Mouse (Mus musculus) gastrocnemius, postnatal 14 days (tissue): Measurements from ENCODE around the gene Thg1l. TPM values are rescaled to one million over a fixed set of nuclear protein-coding genes. Genes with fewer than 3 reads are reported as not detected.

ENCODE experiments used
- DNase-seq: peaks from one replicate; pipeline ENCODE4 v3.0.0; 2021; ENCODE audit warnings: mixed read lengths
- intact Hi-C: fragments of 180-260 bp; cut with DNase I; formaldehyde crosslinking; loops from one replicate; pipeline ENCODE4 v1.15.1; 2025; ENCODE audit warnings: low total_unique reads
- long read RNA-seq, 2 experiments: library from polyadenylated mRNA; stranded (forward); transcript quantifications; one replicate each; pipeline ENCODE4 v2.0.0; 2021
- total RNA-seq, 2 experiments: library from RNA; stranded (reverse); gene quantifications; 2 replicates each; pipeline ENCODE4 v1.2.3; 2021

Thg1l gene
- total RNA-seq: 1 to 10 TPM; 5.4 to 5.7 TPM
- long read RNA-seq, experiment 1: 0 reads
- long read RNA-seq, experiment 2, partial matches to known transcripts: 0 of 1 reads
- long read RNA-seq, experiment 2, other reads (novel, unspliced or antisense): 0 of 1 reads

GRCm38 (mm10) chr11:45955127-45955627, at the start of gene Thg1l:
TSS of gene Thg1l (minus strand) at chr11:45955494.
- intact Hi-C loops: no loop called here

DNA sequence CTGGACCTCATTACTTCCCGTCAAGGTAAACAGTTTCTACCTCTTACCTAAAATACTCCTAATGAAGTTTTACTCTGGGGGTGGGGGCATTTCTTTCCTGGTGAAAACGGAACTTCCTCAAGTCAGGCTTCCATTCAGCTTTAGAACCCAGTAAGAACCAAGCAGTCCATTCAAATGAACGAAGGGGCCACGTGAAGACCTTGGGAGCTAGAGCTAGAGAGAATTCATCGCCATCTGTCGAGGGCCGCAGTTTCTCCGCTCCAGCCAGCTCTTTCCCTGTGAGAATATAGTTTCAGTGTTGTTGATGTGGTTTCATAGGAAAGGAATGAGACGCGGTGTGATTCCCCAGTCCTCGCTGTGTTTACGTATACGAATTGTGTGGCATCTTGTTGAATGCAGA, 36.8 kb upstream of the Thg1l start:
- no peak for DNase-seq
- intact Hi-C loops: no loop called here

More at GRCm38 (mm10) chr11:45955127-45955627, at the start of gene Thg1l:
- DNase-seq: peak; percentile 89

DNA sequence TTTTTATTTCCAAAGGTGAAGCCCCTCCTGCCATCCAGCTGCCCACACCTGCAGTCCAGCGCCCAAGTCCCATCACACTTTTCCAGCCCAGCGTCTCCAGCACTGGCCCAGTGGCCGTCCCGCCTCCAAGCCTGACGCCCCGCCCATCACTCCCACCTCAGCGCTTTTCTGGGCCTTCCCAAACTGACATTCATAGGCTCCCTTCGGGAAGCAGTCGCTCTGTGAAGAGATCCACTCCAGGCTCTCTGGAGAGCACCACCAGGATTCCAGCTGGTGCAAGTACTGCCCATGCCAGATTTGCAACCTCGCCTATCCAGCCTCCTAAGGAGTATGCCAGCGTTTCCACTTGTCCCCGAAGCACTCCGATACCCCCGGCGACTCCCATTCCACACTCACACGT, 36.3 kb upstream of the Thg1l start:
- intact Hi-C loops: no loop called here
- peak; percentile 9 for DNase-seq

- intact Hi-C loops: no loop called here
- no peak for DNase-seq
Measured at GRCm38 (mm10) chr11:45980893-45981253, 25.6 kb upstream of the Thg1l start.

DNA sequence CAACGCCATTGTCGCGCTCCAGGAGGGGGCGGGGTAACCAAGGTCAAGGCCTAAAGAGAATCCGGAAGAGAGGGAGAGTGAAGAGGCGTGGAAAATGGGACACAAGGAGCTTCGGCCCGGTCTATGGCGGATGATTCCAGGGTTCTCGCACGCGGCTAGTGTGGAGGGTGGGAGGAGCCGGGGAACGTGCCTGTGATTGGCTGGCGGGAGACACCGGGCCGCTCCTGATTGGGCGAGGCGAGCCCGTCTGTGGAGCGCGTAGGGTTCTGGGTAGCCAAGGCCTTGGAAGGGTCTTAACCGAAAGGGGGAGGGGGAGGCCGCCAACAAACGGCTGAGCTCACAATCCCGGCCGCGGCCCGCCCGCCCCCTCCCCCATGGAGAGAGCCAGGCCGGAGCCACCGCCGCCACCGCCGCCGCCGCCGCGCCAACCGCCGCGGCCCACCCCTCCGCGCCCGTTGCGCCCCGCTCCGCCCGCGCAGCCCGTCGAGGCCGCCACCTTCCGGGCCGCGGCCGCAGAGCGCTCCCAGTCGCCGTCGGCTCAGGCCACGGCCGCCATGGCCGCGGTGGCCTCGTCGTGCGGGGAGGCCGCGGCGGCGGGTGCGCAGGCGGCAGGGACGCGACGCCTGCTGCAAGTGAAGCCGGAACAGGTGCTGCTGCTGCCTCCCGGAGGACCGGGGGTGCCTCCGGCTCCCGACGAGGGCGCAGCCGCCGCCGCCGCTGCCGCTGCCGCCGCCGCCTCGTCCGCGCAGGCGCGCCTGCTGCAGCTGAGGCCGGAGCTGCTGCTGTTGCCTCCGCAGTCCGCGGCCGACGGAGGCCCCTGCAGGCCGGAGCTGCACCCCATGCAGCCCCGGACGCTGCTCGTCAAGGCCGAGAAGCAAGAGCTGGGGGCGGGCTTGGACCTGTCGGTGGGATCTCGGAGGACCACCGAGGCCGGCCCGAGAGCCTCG, 24.9 kb upstream of the Thg1l start, which contains the start of gene Sox30:
Gene Sox30, plus strand, starts transcription at position 365 of the 947 bp plus-strand sequence.
- intact Hi-C loops: no loop called here
- peak; percentile 50 for DNase-seq

- intact Hi-C loops: no loop called here
- no peak for DNase-seq
Measured at GRCm38 (mm10) chr11:45976061-45976460, 20.8 kb upstream of the Thg1l start.

GRCm38 (mm10) chr11:45974466-45974865, 19.2 kb upstream of the Thg1l start:
- intact Hi-C loops: no loop called here

GRCm38 (mm10) chr11:45973635-45974034, 18.3 kb upstream of the Thg1l start:
- DNase-seq: no peak
- intact Hi-C loops: no loop called here

More at GRCm38 (mm10) chr11:45974466-45974865, 19.2 kb upstream of the Thg1l start:
- DNase-seq: no peak

- DNase-seq: no peak
- intact Hi-C loops: loop anchor here (10.0 kb wide), 1 partner anchor 166 kb away; no protein-coding TSS in a partner anchor
Measured at GRCm38 (mm10) chr11:45968466-45968865, 13.2 kb upstream of the Thg1l start.

- intact Hi-C loops: loop anchor here (10.0 kb wide), 1 partner anchor 168 kb away; no protein-coding TSS in a partner anchor
- no peak for DNase-seq
Measured at GRCm38 (mm10) chr11:45966896-45967295, 11.6 kb upstream of the Thg1l start.

- no peak for DNase-seq
- intact Hi-C loops: loop anchor here (5.0 to 10.0 kb wide), 2 partner anchors 175 to 242 kb away; no protein-coding TSS in a partner anchor
Measured at GRCm38 (mm10) chr11:45960003-45960402, 4.7 kb upstream of the Thg1l start.

DNA sequence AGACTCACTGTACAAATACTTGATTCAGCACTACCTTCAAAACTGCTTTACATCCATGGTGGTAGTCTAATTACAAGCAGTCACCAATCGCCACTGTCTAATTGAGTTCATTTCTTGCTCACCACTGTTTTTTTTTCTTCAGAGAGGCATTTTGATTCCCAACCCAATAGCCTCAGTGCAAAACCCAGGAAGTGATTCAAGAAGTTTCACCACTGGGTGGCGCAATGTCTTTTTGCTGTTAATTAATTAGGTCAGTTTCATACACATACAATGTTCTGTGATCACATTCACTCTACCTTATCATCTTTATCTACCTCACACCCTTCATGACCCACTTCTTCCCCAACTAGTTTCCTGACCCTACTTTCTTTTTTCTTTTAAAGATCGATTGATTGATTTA, 4.3 kb upstream of the Thg1l start:
- DNase-seq: no peak
- intact Hi-C loops: no loop called here

- intact Hi-C loops: loop anchor here (5.0 to 10.0 kb wide), 2 partner anchors 177 to 265 kb away; no protein-coding TSS in a partner anchor
Measured at GRCm38 (mm10) chr11:45947491-45947890, 7.8 kb downstream of the Thg1l start.

GRCm38 (mm10) chr11:45946796-45947195, 8.5 kb downstream of the Thg1l start:
- DNase-seq: no peak
- intact Hi-C loops: loop anchor here (5.0 to 10.0 kb wide), 2 partner anchors 178 to 266 kb away; no protein-coding TSS in a partner anchor

More at GRCm38 (mm10) chr11:45947491-45947890, 7.8 kb downstream of the Thg1l start:
- DNase-seq: no peak

DNA sequence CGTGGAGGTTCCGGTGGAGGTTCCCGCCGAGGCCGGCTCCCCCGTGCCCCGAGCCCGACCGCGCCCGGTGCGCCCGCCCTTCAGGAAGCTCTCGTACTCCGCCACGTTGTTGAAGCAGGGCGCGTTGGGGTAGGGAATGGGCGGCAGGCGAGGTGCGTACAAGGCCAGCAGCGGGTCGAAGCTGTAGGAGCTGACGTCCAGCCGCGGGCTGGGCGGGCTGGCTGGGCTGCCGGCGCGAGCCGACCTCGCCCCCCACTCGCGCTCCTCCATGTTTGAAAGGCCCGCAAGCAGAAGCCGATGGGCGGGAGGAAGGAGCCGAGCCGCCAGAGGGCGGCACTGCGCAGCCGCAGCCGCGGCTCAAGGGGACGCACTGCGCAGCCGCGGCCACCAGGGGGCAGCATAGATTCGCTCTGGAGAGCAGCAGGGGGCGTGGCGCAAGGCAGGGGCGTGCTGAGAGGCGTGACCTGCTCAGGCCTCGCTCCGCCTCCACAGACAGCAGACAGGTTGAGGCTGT, 10.6 kb downstream of the Thg1l start, which contains the start of gene Lsm11:
Gene Lsm11, minus strand, starts transcription at position 293 of the 514 bp plus-strand sequence.
- DNase-seq: peak; percentile 96
- intact Hi-C loops: loop anchor here (5.0 to 10.0 kb wide), 2 partner anchors 180 to 268 kb away; no protein-coding TSS in a partner anchor

GRCm38 (mm10) chr11:45943891-45944642, 11.2 kb downstream of the Thg1l start:
- DNase-seq: no peak
- intact Hi-C loops: loop anchor here (10.0 kb wide), 1 partner anchor 181 kb away; no protein-coding TSS in a partner anchor

GRCm38 (mm10) chr11:45943108-45943705, 12.1 kb downstream of the Thg1l start:
- intact Hi-C loops: loop anchor here (10.0 kb wide), 1 partner anchor 182 kb away; no protein-coding TSS in a partner anchor
- peak; percentile 22 for DNase-seq

DNA sequence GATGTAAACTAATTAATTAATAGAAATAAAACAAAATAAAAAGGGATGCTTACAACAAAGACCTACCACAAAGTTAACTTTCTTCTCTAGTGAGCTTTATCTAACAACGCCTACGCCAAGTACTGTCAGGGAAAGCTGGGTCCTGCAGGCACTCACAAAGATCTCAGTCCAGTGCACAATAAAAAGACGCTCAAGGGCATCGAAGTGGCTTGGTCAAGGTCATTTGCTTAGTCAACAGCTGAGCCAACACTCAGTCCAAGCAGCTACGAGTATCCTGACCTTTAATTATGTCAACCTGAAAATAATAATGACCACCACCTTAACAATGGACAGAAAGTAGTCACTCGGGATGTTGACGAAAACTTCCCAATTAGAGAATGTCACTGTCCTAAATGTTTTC, 13.0 kb downstream of the Thg1l start:
- intact Hi-C loops: loop anchor here (10.0 kb wide), 1 partner anchor 183 kb away; no protein-coding TSS in a partner anchor
- no peak for DNase-seq
